Mouse (Mus musculus): ENCODE data around the gene H2-Q6.
"Not testable (repeated sequence)": the region's sequence is repeated elsewhere in the genome, so short reads cannot be mapped to it uniquely, and the experiment has no call there.

- not testable (repeated sequence) for TF ChIP-seq CTCF, EP300 (IDR thresholded peaks at IDR 0.05; ENCODE audit: low read depth)
Measured at GRCm38 (mm10) chr17:35435577-35435976, 10.9 kb downstream of the H2-Q6 start.

All from heart, postnatal 0 days (tissue).